Mouse (Mus musculus) bone marrow macrophage, adult 2 months (primary cell): ENCODE data around the gene Zfp966.
"Not testable (repeated sequence)": the region's sequence is repeated elsewhere in the genome, so short reads cannot be mapped to it uniquely, and the experiment has no call there.

ENCODE experiments used
- CTCF ChIP-seq: IDR thresholded peaks from 2 replicates; pipeline ENCODE4 v1.5.1; 2012; ENCODE audit warnings: low read depth, mild to moderate bottlenecking, low read length, moderate library complexity
- POLR2A ChIP-seq: IDR thresholded peaks from 2 replicates; pipeline ENCODE4 v1.6.1; 2012; ENCODE audit warnings: mild to moderate bottlenecking, low read depth, low read length, borderline replicate concordance

- not testable (repeated sequence) for TF ChIP-seq POLR2A, CTCF
Measured at GRCm38 (mm10) chr2:175965031-175965430, 34.1 kb upstream of the Zfp966 start, which contains the start of gene Gm2026.
